Mouse (Mus musculus) limb, embryonic 14.5 days (tissue): ENCODE results near the gene Sh3rf3. TPM values are rescaled to one million over a fixed set of nuclear protein-coding genes. Genes with fewer than 3 reads are reported as not detected.

Source experiments
- ATAC-seq: fragments of 200-750 bp; cut with Nextera tagmentation; 2 replicates; pipeline ENCODE4 v1.8.0; 2017; ENCODE audit warnings: low read depth, moderate number of reproducible peaks, moderate TSS enrichment; ENCODE audit not compliant: low FRiP score
- DNase-seq: peaks from one replicate; pipeline ENCODE4 v3.0.0-alpha.2; 2015; ENCODE audit warnings: low spot score
- H3K27ac ChIP-seq: fragments of 300-500 bp; sonication (generic); replicated peaks from 2 replicates; pipeline ENCODE4 v1.5.1; 2014; ENCODE audit warnings: low read depth, mild to moderate bottlenecking, low read length, moderate library complexity, mixed read lengths
- H3K27me3 ChIP-seq: fragments of 300-500 bp; sonication (generic); 2 replicates; pipeline ENCODE4 v1.6.1; 2014; ENCODE audit warnings: low read length, mixed read lengths; ENCODE audit not compliant: control insufficient read depth, insufficient read depth
- H3K36me3 ChIP-seq: fragments of 300-500 bp; sonication (generic); 2 replicates; pipeline ENCODE4 v1.6.1; 2014; ENCODE audit warnings: mild to moderate bottlenecking, low read length, moderate library complexity, mixed read lengths; ENCODE audit not compliant: control insufficient read depth, insufficient read depth
- H3K4me1 ChIP-seq: fragments of 300-500 bp; sonication (generic); 2 replicates; pipeline ENCODE4 v1.6.1; 2014; ENCODE audit warnings: antibody characterized with exemption, low read length, mixed read lengths; ENCODE audit not compliant: control insufficient read depth, insufficient read depth
- H3K4me2 ChIP-seq: fragments of 300-500 bp; sonication (generic); replicated peaks from 2 replicates; pipeline ENCODE4 v1.6.1; 2014; ENCODE audit warnings: low read depth, mild to moderate bottlenecking, low read length, moderate library complexity; ENCODE audit not compliant: severe bottlenecking
- H3K4me3 ChIP-seq: fragments of 300-500 bp; sonication (generic); replicated peaks from 2 replicates; pipeline ENCODE4 v1.5.1; 2014; ENCODE audit warnings: low read length
- H3K9ac ChIP-seq: fragments of 300-500 bp; sonication (generic); 2 replicates; pipeline ENCODE4 v1.6.1; 2014; ENCODE audit warnings: mild to moderate bottlenecking, low read depth, low read length, moderate library complexity; ENCODE audit not compliant: severe bottlenecking
- H3K9me3 ChIP-seq: fragments of 300-500 bp; sonication (generic); 2 replicates; pipeline ENCODE4 v1.6.1; 2016; ENCODE audit warnings: low read length; ENCODE audit not compliant: control insufficient read depth
- POLR2A ChIP-seq: fragments of 200-500 bp; IDR thresholded peaks from 2 replicates; pipeline ENCODE4 v1.8.0; 2012; ENCODE audit warnings: inconsistent platforms, mild to moderate bottlenecking, moderate library complexity, borderline replicate concordance; ENCODE audit not compliant: insufficient read depth, insufficient read length; ENCODE audit errors: extremely low read depth
- WGBS: fragments of 180-500 bp; shearing (Covaris S2); extraction: QIAGEN DNeasy Blood & Tissue Kit; methylation state at CpG from one replicate; pipeline ENCODE4 v1.1.7; 2014; 5-methylcytosine and 5-hydroxymethylcytosine counted together
- polyA plus RNA-seq, 2 experiments: library from polyadenylated mRNA; depleted of rRNA in 1 of 2; stranded (reverse) in 1 of 2; unstranded in 1 of 2; fragments of >200 nt; fragmentation: Nextera tagmentation in 1 of 2; extraction: Ambion mirVana in 1 of 2; gene quantifications; 2 replicates each; pipeline versions ENCODE4 v1.2.1 to v1.2.3; 2012 to 2014

The Sh3rf3 gene
- polyA plus RNA-seq, 2 experiments = 2.6 to 4.0 TPM

- no peak overlapping the region for H3K27ac ChIP-seq
- no peaks in the 10 kb centered on the region for H3K27me3 ChIP-seq
- no peak overlapping the region for H3K9ac ChIP-seq
- H3K36me3 ChIP-seq = no peaks in the 10 kb centered on the region
- 67% methylated on average over 3 of the region's 3 CpGs for WGBS
- DNase-seq (no peak), ATAC-seq (no peak)
- H3K9me3 ChIP-seq = no peaks in the 10 kb centered on the region
- no peak overlapping the region for H3K4me2 ChIP-seq
- H3K4me1 ChIP-seq = no peaks in the 10 kb centered on the region
- H3K4me3 ChIP-seq = no peak overlapping the region
- TF ChIP-seq POLR2A = no peak
These were observed 83.9 kb downstream of the Sh3rf3 start for GRCm38 (mm10) chr10:58897009-58897543.

- Histone ChIP-seq H3K4me1 (no peaks in the 10 kb centered on the region), H3K4me2 (no peak overlapping the region), H3K9ac (no peak overlapping the region), H3K27ac (no peak overlapping the region), H3K27me3 (no peaks in the 10 kb centered on the region), H3K9me3 (no peaks in the 10 kb centered on the region), H3K4me3 (no peak overlapping the region), H3K36me3 (no peaks in the 10 kb centered on the region)
- 38% methylated on average over 6 of the region's 6 CpGs for WGBS
- DNase-seq (peak; percentile 30), ATAC-seq (no peak)
- TF ChIP-seq POLR2A = no peak
These were observed 92.1 kb downstream of the Sh3rf3 start for GRCm38 (mm10) chr10:58905253-58905652.

- Histone ChIP-seq H3K27ac (no peak overlapping the region), H3K4me2 (no peak overlapping the region), H3K9ac (no peak overlapping the region), H3K27me3 (no peaks in the 10 kb centered on the region), H3K4me1 (no peaks in the 10 kb centered on the region), H3K9me3 (no peaks in the 10 kb centered on the region), H3K36me3 (no peaks in the 10 kb centered on the region), H3K4me3 (no peak overlapping the region)
- ATAC-seq = no peak
- no peak for DNase-seq
- WGBS = 77% methylated on average over 5 of the region's 5 CpGs
- no peak for TF ChIP-seq POLR2A
These were observed 93.9 kb downstream of the Sh3rf3 start for GRCm38 (mm10) chr10:58907001-58907443.

GRCm38 (mm10) chr10:58908451-58908850, 95.3 kb downstream of the Sh3rf3 start:
- no peaks in the 10 kb centered on the region for H3K27me3 ChIP-seq
- H3K27ac ChIP-seq = no peak overlapping the region
- TF ChIP-seq POLR2A = no peak
- H3K9me3 ChIP-seq = no peaks in the 10 kb centered on the region
- no peak overlapping the region for H3K4me2 ChIP-seq
- H3K4me1 ChIP-seq = no peaks in the 10 kb centered on the region
- ATAC-seq (no peak), DNase-seq (no peak)
- H3K36me3 ChIP-seq = no peaks in the 10 kb centered on the region
- H3K4me3 ChIP-seq = no peak overlapping the region
- WGBS = 80% methylated on average over 8 of the region's 8 CpGs
- H3K9ac ChIP-seq = no peak overlapping the region

- no peak for TF ChIP-seq POLR2A
- WGBS = 70% methylated on average over 8 of the region's 8 CpGs
- H3K27ac ChIP-seq = no peak overlapping the region
These were observed 102.4 kb downstream of the Sh3rf3 start for GRCm38 (mm10) chr10:58915301-58916245.

More at GRCm38 (mm10) chr10:58915301-58916245, 102.4 kb downstream of the Sh3rf3 start:
- DNase-seq = no peak
- Histone ChIP-seq H3K4me1 (peaks cover 4% of the 10 kb centered on the region; the same call in 1 of the 2 replicates), H3K4me2 (no peak overlapping the region), H3K27me3 (no peaks in the 10 kb centered on the region), H3K4me3 (no peak overlapping the region), H3K36me3 (no peaks in the 10 kb centered on the region), H3K9ac (no peak overlapping the region), H3K9me3 (no peaks in the 10 kb centered on the region)
- no peak for ATAC-seq
